Mouse (Mus musculus) MEL-GATA-1-ER (cell line): Measurements from ENCODE around the gene Noa1.

Experiments
- DNase-seq: peaks from one replicate; pipeline ENCODE4 v3.0.0-alpha.2; 2012; ENCODE audit warnings: low read depth; ENCODE audit errors: extremely low read depth

Noa1 gene

DNA sequence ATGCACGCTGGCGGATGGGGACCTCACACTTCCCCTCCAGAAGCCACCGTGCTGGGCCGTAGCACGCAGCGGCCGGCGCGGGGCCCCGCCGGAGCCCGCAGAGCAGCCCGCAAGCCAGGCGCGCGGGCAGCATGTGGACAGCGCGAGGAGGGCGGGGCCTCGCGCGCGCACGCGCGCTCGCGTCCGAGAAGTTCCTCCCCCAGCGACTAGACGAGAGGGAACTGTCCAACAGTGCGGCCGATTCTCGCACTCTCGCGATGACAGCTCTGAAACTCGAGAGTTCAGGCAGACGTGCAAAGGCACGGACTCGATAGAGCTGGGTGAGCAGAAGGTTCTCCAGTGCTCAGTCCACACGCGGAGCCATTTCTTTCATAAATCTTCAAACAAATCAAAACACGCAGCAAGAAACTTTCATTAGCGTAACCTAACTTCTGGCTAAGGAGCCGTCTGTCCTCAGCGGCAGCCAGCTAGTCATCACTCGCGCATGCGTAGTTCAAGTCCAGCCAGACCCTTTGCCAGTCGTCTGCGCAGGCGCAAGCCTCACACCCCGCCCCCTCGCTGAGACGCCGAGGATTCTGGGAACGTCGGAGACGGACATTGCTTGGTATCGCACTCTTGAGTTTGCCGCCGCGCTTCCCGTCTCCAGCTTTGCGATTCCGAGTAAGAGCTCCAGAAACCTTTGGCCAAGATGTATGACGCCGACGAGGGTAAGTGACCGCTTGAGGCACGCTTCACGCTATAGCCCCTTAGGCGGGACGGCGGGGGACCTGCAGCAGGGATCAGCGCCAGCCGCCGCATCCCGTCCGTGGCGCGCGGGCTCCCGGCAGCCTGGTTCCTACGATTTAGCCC lies at the start of gene Noa1, which contains the start of gene Polr2b:
Noa1 (minus strand) TSS at position 161 of the 849 bp plus-strand sequence.
Polr2b (plus strand) TSS at position 224 of the 849 bp plus-strand sequence.
- DNase-seq = peak; percentile 94

DNA sequence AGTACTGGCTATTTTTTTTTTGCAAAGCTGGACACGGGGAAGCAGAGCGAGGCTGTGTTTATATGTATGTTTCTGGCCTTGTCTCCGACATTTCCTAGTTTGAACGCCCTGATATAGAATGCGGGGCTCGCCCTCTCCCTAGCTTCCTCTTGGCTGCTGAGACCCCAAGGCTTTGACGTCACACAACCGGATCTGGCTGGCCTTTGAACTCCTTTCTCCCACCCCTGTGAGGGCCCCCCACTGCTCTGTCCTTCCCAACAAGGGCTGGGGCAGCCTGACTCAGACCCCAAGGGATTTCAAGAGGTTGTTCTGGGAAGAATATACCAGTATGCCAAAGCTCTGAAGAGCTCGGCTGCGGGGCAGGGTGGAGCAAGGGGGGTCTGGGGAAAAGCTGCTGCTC lies 48.5 kb upstream of the Noa1 start:
- DNase-seq = no peak

DNA sequence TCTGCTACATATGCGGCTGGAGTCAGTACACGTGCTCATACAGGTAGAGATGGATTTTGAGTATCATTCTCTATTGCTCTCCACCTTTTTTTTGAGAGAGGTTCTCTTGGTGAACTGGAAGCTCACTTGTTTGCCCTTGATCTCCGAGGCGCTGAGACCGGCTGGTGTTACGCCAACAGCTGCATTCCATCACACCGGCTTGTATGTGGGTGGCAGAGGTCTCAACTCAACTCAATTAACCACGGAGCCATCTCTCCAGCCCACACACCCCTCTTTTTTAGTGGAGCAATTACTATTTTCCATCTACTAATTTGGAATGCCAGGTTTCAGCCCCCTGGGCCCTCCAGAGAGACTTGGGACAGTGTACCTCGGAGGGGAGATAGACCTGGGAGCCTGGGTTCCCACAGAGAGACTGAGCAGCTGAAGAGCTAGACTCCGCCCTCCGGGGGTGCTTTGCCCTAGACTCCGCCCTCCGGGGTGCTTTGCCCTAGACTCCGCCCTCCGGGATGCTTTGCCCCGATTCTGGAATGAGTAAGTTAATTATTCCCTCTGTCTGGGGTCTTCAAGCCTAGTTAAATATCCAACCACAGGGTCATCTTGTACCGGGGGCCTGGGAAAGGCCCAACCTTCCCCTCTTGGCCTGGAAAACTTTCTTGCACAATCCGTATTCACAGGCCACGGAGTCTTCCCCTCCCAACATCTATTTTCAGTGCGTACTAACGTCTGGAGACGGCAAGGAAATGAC lies 47.7 kb upstream of the Noa1 start:
- no peak for DNase-seq

DNA sequence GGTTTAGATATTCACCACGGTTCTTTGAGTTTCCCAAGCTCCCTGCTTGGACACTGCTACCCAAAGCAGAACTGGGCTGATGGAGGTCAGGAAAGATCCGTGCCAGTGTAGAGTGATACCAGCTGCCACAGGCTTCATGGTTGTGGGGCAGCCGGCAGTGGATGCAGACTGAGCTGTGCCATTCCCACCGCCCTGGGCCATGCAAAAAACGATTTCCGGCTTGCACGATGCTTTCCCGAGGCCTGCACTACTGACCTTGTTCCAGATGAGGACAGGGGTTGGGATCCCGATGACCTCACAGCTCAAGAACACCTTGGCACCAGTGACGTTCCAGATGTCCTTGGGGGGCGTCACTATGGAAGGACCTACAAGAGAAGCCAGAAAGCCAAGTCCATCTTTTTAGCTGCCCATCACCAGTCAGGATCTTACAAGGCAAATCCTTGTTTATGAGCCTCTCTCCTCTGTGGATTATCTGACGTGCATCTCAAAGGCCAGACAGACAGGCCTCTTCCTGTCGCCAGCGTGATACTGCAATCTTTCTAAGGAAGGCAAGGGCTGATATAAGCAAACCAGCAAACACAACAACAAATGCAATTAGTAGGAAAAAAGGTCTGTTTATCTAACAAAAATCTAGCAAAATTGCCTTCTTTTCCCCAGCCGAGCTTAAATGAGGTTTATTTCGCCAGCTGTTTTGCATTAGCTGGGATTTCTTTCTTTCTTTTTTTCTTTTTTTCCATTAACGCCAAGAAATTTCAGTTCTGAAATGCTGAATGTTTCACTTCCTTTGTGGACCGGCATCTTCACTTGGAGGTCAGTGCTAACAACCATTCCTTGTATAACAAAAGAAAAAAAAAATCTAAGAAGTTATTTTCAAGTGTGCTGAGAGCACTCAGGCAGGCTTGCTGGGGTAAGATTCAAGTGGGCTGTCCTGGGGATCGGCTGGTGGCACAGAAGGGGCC lies 45.7 kb upstream of the Noa1 start:
- DNase-seq = no peak

DNA sequence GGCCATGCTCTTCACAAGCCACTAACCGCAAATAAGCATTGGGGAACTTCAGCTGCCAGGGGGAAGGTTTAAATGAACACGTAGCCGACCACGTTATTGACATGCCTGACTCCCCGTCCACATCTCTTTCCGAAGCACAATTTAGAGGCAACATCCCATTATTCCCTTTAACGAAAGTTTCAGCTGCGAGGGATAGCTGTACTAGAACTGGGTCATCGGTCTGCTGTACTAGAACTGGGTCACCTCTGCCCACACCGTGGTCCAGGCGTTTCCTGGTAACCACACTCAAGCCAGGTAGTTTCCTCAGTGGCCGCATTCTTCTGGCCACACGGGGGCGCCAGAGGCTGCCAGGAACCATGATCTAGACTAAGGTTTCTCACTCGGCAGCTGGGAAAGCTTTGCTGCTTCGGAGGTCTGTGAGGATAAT lies 44.5 kb upstream of the Noa1 start:
- DNase-seq = peak; percentile 61

DNA sequence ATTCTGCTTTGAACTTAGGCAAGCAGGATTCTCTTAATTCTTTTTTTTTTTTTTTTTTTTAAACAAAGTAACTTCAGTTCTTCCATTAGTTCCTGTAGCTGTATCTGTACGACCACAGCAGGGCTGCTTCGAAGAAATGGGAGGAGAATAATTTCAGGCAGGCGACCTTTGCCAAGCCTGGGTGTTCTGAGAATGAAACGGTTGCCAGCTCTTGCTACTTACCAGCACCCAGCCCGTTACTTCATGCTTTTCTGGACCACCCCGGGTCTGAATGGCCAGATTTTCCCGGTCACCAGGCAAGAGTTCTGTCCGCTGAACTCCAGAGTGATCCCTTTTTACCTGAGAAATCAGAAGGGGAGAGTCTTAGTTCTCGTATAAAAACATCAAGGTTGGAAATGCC lies 41.8 kb upstream of the Noa1 start:
- no peak for DNase-seq

DNA sequence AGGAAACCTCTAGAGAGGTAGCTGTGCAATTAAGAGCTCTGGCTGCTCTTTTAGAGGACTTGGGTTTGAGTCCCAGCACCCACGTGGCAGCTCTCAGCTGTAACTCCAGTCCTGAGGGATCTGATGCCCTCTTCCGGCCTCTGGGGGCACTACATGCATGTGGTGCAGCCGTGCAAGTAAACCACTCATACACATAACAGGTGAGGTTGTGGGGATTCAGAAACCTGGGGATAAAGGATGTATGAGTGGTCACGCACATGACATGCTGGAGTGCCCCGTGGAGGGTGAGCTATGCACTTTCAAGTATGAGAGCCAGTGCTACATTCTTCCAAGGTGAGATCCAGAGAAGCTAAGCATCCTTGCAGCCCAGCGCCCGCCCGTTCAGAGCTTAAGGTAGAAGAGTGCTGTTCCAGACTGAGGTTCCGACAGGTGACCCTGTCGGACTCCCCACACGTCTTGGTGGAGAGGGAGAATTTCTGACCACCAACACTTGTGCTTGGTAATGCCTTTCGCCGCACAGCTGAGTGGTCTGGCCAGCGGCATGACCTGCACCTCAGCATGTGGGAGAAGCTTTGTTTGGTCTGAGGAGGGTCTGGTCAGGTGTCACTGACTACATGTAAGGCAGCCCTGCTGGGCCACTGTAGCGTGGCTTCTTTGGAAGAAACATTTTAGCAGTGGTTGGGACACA lies 40.2 kb upstream of the Noa1 start:
- DNase-seq = no peak

DNA sequence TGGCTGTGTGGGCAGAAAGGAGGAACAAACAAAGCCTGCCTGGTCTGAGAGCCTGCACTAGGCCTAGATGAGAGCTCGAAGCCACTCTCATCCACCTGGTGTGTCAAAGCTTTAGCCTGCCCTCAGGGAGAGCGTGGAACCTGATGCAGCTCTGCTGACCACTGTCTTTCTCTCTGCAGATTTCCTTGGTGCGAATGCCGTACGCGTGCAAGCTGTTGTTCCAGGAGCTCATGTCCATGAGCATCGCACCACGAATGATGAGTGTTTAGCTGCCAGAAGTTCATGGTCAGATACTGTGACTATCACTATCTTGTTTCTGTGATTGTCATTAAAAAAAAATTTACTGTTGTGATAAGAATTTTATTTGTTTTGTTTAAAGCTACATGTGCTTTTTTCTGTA lies 39.0 kb upstream of the Noa1 start:
- DNase-seq = no peak

DNA sequence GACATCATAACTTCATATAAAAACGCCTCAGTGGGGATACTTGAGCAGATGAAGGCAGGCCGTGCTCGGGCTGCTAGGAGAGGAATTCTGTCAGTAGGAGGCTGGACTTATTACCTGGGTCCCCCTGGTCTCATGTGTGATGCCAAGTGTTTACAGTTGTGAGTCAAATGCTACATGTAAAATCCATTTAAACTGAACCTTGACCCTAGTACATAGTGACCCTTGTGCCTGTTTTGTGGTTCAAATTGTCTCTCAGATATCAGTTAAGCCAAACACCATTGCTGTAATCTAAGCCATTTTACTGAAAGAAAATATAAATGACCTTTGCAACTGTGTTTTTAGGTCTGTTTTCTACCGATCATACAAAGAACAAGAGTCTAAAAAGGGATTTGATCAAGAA lies 30.1 kb upstream of the Noa1 start:
- DNase-seq = no peak

DNA sequence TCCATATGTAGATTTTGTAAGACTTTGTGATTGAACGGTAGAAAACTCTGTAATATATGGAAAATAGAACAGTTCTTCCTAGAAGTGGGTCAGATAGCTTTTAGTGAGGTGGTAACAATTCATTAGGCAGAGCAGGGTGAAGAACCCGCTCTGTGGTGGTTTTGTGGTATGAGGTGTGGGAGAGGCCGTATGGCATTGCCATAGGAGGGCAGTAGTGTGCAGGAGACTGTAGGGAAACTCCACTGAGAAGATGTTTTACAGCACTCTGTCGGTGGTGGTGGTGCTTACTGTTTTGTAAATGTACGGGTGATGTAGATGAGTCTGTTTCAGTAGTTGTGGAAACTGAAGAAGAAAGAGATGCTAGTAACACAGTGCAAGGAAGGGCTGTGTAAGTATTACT lies 20.3 kb upstream of the Noa1 start:
- no peak for DNase-seq

DNA sequence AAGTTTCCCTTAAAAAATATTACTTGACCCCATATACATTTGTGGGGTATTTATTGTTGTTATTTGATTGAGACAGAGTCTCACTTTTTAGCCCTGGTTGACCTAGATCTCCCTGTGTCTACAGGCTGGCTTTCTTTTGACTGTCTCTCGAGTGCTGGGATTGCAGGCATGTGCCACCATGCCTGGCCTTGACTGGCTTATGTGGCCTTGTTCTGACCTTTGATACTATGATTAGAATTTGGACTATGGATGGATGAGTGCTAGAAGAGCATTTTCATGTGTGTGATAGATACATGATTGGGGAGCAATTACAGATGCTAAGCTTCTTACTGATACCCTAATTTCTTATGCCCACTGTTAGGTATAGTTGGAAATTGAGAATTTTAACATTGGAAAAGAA lies 15.1 kb upstream of the Noa1 start:
- no peak for DNase-seq

DNA sequence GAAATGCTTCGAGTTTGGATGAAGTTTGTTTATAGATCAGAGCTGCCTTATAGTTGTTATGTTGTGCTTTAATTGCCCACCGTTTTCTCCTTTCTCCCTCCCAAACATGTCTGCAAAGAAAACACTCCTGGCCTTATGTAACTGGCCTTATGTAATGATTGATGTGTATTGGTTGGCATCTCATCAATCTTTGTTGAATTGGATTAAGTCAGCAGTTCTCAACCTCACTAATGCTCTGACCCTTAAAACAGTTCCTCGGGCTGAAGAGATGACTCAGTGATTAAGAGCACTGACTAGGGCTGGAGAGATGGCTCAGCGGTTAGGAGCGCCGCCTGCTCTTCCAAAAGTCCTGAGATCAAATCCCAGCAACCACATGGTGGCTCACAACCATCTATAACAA lies 5.1 kb upstream of the Noa1 start:
- DNase-seq = no peak

DNA sequence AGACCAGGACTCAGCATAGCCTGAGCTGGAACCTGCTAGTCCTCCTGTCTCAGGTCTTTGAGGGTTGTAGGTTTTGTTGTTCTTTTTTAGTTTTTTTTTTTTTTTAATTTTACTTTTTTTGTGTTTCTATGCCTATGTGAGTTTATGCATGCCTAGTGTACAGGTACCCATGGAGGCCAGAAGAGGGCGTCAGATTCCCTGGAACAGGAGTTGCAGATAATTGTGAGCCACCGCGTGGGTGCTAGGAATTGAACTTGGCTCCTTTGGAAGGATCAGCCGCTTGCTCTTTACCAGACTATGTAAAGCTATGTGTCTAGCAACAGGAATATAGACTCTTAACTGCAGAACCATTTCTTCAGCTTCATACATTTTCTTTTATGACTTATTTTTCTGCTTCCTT lies 4.3 kb upstream of the Noa1 start:
- DNase-seq = no peak

DNA sequence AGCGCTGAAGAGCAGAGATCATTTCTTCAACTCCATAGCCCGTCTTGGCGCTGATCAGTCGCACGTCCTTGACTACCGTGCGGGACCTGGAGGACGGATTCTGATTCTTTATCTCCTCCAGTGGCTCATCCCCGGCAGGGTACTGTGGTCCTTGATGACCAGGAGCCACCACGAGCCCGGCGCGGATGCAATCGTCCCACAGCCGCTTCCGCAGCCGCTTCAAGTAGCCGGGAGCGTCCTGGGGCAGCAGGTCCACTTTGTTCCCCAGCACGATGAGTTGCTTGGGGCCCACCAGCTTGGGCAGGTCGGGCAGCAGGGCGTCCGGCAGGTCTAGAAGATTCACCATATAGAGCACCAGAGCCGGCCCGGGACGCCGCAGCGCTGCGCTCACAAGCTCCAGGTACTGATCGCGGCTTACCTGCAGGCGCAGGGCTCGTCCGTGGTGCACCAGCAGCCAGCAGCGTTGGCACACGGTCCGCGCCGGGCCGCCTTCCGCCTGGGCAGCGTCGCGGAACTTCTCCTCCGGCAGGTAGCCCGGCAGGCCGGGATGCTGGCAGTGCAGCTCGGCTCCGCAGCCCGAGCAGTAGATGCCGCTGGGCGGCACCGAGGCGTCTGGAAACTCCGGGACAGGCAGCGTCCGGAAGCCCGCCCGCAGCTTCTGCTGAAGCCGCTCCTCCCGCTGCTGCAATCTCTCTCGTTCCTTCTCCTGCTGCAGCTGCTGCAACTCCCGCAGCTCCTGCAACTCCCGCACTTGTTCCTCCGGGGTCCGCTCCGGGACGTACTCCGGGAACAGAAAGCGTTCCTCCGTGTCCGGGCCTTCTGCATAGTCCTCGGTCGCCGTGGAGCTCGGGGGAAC lies 605 bp downstream of the Noa1 start:
- no peak for DNase-seq

DNA sequence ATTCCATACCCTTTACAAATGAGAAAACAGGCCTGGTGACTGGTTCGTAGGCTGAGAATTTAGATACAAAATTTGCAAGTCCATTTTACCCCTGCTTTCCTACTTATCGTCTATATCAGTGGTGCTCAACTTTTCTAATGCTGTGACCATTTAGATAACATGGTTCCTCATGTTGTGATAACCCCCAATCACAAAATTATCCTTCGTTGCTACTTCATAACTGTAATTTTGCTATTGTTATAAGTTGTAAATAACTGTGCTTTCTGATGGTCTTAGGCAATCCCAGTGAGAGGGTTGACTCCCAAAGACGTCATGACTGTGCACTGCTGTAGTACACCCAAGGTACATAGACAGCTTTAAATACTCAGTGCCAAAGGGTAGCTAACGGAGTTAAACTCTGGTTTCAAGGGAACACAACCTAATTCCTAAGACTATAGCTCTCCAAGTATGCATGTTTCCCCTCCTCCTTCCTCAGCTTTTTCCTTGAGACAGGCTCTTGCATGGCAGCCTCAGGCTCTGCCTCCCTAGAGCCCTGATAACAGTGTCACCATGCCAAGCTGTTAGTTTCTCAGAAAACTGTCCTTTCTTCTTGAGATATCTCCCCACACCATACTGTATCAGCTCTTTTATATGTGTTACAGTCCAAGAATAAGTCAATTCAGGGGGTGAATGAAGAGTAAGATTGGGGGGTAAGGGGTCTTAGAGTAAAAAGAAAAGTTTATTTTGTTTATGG lies 1.9 kb downstream of the Noa1 start:
- DNase-seq = peak; percentile 36

DNA sequence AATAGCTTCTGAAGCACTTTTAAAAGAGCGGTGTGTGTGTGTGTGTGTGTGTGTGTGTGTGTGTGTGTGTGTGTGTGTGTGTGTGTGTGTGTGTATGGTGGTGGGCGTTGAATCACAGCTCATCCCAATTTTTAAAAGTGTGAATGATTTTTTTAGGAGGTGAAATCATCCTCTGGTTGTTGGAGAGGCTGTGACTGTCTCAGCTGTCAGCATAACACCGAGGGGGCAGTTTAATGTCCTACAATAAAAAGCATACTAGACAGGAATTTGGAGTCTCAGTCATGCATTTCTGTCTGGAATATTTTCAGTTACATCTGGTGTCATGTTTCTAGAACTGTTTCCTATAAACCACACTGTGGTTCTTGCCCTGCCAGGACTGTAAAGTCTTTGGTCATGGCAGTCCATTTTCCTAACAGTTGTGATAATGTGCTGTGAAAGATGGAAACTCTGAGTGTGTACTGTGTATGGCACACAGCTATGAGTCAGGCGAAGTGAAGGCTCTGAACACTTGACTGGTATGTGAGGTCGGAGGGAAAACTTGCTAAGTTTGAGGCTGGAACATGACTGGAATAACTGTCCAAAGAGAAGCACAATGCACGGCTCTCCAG lies 8.5 kb downstream of the Noa1 start:
- DNase-seq = no peak

DNA sequence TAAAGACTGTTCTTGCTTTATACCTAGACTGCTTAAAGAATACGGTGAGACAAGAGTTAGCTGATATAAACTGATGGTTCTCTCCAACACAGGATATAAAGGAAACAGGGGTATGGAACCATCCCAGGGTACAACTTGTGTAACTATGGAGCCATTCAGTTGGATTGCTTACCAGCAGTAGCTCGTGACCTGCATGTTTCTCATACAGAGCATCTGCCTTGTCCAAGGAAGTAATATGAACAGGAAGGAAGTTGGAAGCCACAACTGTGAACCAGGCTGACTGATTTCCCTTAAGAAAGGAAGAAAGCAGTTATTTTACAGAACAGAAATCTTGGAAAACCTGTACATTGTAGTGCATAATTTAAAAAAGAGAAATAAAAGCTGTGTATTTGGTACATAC lies 10.4 kb downstream of the Noa1 start:
- no peak for DNase-seq

DNA sequence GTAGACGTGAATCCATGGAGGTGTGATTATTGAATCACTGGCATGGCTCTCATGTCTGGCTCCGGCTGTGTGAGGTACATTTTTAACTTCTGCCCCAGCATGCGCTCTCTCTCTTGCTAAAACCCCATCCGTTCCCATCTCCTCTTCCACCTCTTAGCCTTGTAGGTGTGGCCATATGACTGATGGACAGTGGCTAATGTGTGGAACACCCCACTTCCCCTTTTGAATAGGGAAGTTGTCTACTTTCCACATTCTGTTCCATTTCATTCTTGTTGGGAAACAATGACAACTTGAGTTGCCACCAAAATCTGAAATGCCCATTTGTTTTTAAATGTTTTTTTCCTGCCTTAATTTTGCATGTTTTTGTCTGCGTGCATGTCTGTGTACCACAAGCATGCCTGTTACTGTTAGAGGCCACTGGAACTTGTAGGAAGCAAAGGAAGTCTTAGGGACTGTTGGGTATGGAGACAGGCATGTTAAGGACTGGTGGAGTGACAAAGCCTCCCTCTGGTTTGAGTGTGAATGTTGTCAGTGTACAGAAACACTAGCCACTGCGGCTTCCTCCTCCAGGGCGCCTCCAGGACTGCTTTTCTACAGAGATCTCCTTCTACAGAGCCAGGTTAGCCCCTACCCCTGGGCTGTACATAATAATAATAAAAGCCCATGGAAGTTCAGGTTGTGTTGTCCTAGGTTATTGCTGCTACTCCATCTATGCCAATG lies 16.9 kb downstream of the Noa1 start:
- DNase-seq = peak; percentile 69
